Mouse (Mus musculus) hindbrain, postnatal 0 days (tissue): ENCODE results near the gene Ppp2ca. TPM values are rescaled to one million over a fixed set of nuclear protein-coding genes. Genes with fewer than 3 reads are reported as not detected.
"Not testable (repeated sequence)": the region's sequence is repeated elsewhere in the genome, so short reads cannot be mapped to it uniquely, and the experiment has no call there.

Experiments used
- ATAC-seq: fragments of 200-750 bp; cut with Nextera tagmentation; 2 replicates; pipeline ENCODE4 v1.8.0; 2017; ENCODE audit warnings: mild to moderate bottlenecking, moderate TSS enrichment, moderate library complexity
- DNase-seq: peaks from one replicate; pipeline ENCODE4 v3.0.0-alpha.2; 2015; ENCODE audit warnings: low spot score
- H3K27ac ChIP-seq: fragments of 300-500 bp; sonication (generic); 2 replicates; pipeline ENCODE4 v1.5.1; 2014; ENCODE audit warnings: mild to moderate bottlenecking
- H3K27me3 ChIP-seq: fragments of 300-500 bp; sonication (generic); 2 replicates; pipeline ENCODE4 v1.6.1; 2014; ENCODE audit warnings: low read length, mixed read lengths; ENCODE audit not compliant: insufficient read depth
- H3K36me3 ChIP-seq: fragments of 300-500 bp; sonication (generic); 2 replicates; pipeline ENCODE4 v1.6.1; 2014; ENCODE audit warnings: low read length, mixed read lengths; ENCODE audit not compliant: insufficient read depth
- H3K4me1 ChIP-seq: fragments of 300-500 bp; sonication (generic); 2 replicates; pipeline ENCODE4 v1.6.1; 2014; ENCODE audit warnings: antibody characterized with exemption, low read length, mixed read lengths; ENCODE audit not compliant: insufficient read depth
- H3K4me2 ChIP-seq: fragments of 300-500 bp; sonication (generic); 2 replicates; pipeline ENCODE4 v1.6.1; 2014; ENCODE audit warnings: low read depth, mild to moderate bottlenecking, low read length, moderate library complexity, mixed read lengths
- H3K4me3 ChIP-seq: fragments of 300-500 bp; sonication (generic); 2 replicates; pipeline ENCODE4 v1.5.1; 2014; ENCODE audit warnings: low read length
- H3K9ac ChIP-seq: fragments of 300-500 bp; sonication (generic); replicated peaks from 2 replicates; pipeline ENCODE4 v1.6.1; 2014; ENCODE audit warnings: mild to moderate bottlenecking, low read length, moderate library complexity, mixed read lengths
- H3K9me3 ChIP-seq: fragments of 300-500 bp; sonication (generic); 2 replicates; pipeline ENCODE4 v1.6.1; 2016; ENCODE audit warnings: low read length, mixed read lengths
- CTCF ChIP-seq: IDR thresholded peaks from 2 replicates; pipeline ENCODE4 v1.5.1; 2016; ENCODE audit warnings: antibody characterized with exemption, control low read depth, low read depth
- WGBS: fragments of 180-500 bp; shearing (Covaris S2); extraction: QIAGEN DNeasy Blood & Tissue Kit; methylation state at CpG from one replicate; pipeline ENCODE4 v1.1.7; 2014; 5-methylcytosine and 5-hydroxymethylcytosine counted together
- polyA plus RNA-seq: library from polyadenylated mRNA; unstranded; fragments of >200 nt; fragmentation: Nextera tagmentation; extraction: Ambion mirVana; gene quantifications from 2 replicates; pipeline ENCODE4 v1.2.1, GENCODE M21; 2015
- total RNA-seq: library from RNA; depleted of rRNA; stranded (reverse); fragments of >200 nt; gene quantifications from 2 replicates; pipeline ENCODE4 v1.2.3, GENCODE M21; 2014

The Ppp2ca gene
- total and polyA plus RNA-seq, 2 experiments from 2014 or later = 115 to 117 TPM

DNA sequence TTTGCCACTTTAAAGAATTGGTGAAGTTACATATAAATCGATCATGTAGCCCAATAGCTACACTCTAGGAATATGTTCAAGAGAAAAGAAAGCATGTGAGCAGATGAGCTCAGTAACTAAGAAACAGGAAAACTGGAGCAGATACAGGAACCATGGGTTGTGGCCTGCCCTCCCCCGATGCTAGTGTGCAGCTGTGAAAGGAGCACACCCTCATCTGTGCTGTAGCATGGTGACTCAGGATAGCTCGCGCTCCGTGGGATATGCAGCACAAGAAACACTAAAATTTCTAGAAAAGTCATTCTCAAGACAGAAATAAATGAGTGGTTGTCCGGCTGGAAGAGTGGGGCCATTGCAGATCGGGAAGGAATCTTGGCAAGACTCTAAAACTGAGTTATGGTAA lies 18.7 kb downstream of the Ppp2ca start:
- Histone ChIP-seq H3K4me1 (no peaks in the 10 kb centered on the region), H3K4me2 (no peak overlapping the region), H3K27ac (no peak overlapping the region), H3K27me3 (no peaks in the 10 kb centered on the region), H3K4me3 (no peak overlapping the region), H3K9me3 (no peaks in the 10 kb centered on the region), H3K36me3 (peaks cover 54% of the 10 kb centered on the region), H3K9ac (no peak overlapping the region)
- DNase-seq (no peak), ATAC-seq (no peak)
- 97% methylated on average over 7 of the region's 7 CpGs for WGBS
- TF ChIP-seq CTCF = no peak

- H3K27ac ChIP-seq, H3K27me3 ChIP-seq, H3K9ac ChIP-seq, H3K4me3 ChIP-seq, H3K4me1 ChIP-seq, ATAC-seq, H3K9me3 ChIP-seq, DNase-seq, H3K4me2 ChIP-seq: not testable (repeated sequence)
- H3K36me3 ChIP-seq = peaks cover 57% of the 10 kb centered on the region
- TF ChIP-seq CTCF = peak; percentile 33; the same call in 1 of the 2 replicates
These were observed 21.9 kb downstream of the Ppp2ca start for GRCm38 (mm10) chr11:52120415-52120814.

DNA sequence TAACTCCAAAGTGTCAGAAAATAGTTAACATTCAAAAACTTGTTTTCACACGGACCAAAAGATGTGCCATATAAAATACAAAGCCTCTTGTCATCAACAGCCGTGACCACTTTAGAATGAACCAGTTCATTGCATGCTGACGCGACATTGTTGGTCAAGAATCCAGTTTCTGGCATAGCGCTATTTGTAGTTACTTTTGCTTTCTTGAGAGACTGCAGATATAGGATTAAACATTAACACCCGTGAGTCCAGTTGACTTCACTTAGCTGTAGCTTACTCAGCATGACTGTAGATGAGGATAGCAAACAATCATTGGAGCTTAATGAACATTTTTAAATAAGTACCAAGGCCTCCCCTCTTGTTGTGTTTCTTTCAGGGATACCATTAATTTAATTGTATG lies 23.6 kb downstream of the Ppp2ca start:
- H3K4me2 ChIP-seq = no peak overlapping the region
- ATAC-seq (no peak), DNase-seq (no peak)
- H3K9ac ChIP-seq = no peak overlapping the region
- no peaks in the 10 kb centered on the region for H3K9me3 ChIP-seq
- no peaks in the 10 kb centered on the region for H3K27me3 ChIP-seq
- no peak for TF ChIP-seq CTCF
- peaks cover 53% of the 10 kb centered on the region for H3K36me3 ChIP-seq
- no peaks in the 10 kb centered on the region for H3K4me1 ChIP-seq
- no peak overlapping the region for H3K27ac ChIP-seq
- WGBS = 94% methylated on average over 6 of the region's 6 CpGs
- H3K4me3 ChIP-seq = no peak overlapping the region

DNA sequence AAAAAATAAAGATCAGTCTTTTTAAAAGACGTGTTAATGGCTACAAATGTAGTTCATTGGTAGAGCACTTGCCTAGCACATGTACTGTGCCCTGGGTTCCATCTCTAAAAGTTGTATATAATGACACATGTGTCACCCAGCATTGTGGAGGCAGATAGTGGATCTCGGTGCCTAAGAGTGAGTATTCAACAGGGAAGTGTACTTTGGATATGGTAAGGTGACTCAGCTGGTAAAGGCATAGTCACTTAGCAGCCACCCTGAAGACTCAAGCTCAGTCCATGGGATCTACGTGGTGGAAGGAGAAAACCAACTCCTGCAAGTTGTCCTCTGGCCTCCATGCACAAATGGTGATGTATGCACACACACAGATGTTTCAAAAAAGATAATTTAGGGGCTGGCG lies 26.0 kb downstream of the Ppp2ca start:
- Histone ChIP-seq H3K4me2 (no peak overlapping the region), H3K4me1 (no peaks in the 10 kb centered on the region), H3K36me3 (peaks cover 36% of the 10 kb centered on the region), H3K9me3 (no peaks in the 10 kb centered on the region), H3K27me3 (no peaks in the 10 kb centered on the region), H3K9ac (no peak overlapping the region), H3K27ac (no peak overlapping the region), H3K4me3 (no peak overlapping the region)
- WGBS = 95% methylated on average over 4 of the region's 4 CpGs
- DNase-seq = no peak
- TF ChIP-seq CTCF = no peak
- ATAC-seq = no peak

GRCm38 (mm10) chr11:52127169-52127568 lies 28.7 kb downstream of the Ppp2ca start:
- no peak for DNase-seq
- TF ChIP-seq CTCF = no peak
- Histone ChIP-seq H3K4me1 (no peaks in the 10 kb centered on the region), H3K4me2 (no peak overlapping the region), H3K4me3 (no peak overlapping the region), H3K9me3 (no peaks in the 10 kb centered on the region), H3K36me3 (peaks cover 13% of the 10 kb centered on the region; the same call in 1 of the 2 replicates), H3K27me3 (no peaks in the 10 kb centered on the region), H3K27ac (no peak overlapping the region), H3K9ac (no peak overlapping the region)
- 73% methylated on average over 3 of the region's 3 CpGs for WGBS
- ATAC-seq = no peak

GRCm38 (mm10) chr11:52127760-52128159 lies 29.3 kb downstream of the Ppp2ca start:
- WGBS = 72% methylated on average over 5 of the region's 5 CpGs
- H3K4me3 ChIP-seq = no peak overlapping the region
- DNase-seq (no peak), ATAC-seq (peak; percentile 9; the same call in 1 of the 2 replicates)
- H3K27me3 ChIP-seq = no peaks in the 10 kb centered on the region
- no peak overlapping the region for H3K9ac ChIP-seq
- H3K4me2 ChIP-seq = no peak overlapping the region
- H3K27ac ChIP-seq = no peak overlapping the region
- peaks cover 8% of the 10 kb centered on the region; the same call in 1 of the 2 replicates for H3K36me3 ChIP-seq
- H3K4me1 ChIP-seq = no peaks in the 10 kb centered on the region
- no peaks in the 10 kb centered on the region for H3K9me3 ChIP-seq
- no peak for TF ChIP-seq CTCF

GRCm38 (mm10) chr11:52128316-52129061 lies 30.0 kb downstream of the Ppp2ca start:
- Histone ChIP-seq H3K4me1 (no peaks in the 10 kb centered on the region), H3K9ac (no peak overlapping the region), H3K4me3 (no peak overlapping the region), H3K4me2 (no peak overlapping the region), H3K27ac (peak overlapping the region; percentile 32), H3K9me3 (no peaks in the 10 kb centered on the region), H3K27me3 (no peaks in the 10 kb centered on the region), H3K36me3 (peaks cover 5% of the 10 kb centered on the region; the same call in 1 of the 2 replicates)
- WGBS = 56% methylated on average over 5 of the region's 5 CpGs
- TF ChIP-seq CTCF = no peak
- DNase-seq (peak; percentile 9), ATAC-seq (0 out of 2 replicates have a peak, but pooled peaks have one; percentile 31)
